Mouse (Mus musculus): ENCODE results near the gene Fez2.
A peak's percentile ranks its signal among the peaks of the same experiment; 100 is the strongest.

The Fez2 gene

GRCm38 (mm10) chr17:78361939-78362728 is 55.8 kb downstream of the Fez2 start:
- peak; percentile 29 for DNase-seq

GRCm38 (mm10) chr17:78358251-78358726 is 59.7 kb downstream of the Fez2 start:
- DNase-seq = no peak

DNA sequence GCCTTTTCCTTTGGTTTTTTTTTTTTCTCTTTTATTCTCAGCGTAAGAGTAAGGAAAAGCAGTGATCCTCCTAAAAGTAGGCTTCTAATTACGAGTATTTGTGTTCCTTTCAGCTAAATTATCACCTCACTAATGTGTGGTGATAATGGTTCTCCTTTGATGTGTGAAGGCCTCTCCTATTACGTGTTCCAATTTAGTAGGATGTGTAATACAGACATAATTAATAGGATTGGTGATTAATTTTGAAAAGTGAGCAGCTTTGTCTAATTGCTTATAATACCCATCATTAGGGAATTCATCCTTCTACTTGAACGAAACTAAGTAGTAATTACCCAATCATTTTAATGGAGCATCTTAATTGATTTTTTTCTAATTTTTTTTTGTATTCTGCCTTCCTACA is 60.2 kb downstream of the Fez2 start:
- no peak for DNase-seq

GRCm38 (mm10) chr17:78355611-78356010 is 62.3 kb downstream of the Fez2 start:
- no peak for DNase-seq

GRCm38 (mm10) chr17:78354871-78355270 is 63.1 kb downstream of the Fez2 start:
- DNase-seq = no peak

DNA sequence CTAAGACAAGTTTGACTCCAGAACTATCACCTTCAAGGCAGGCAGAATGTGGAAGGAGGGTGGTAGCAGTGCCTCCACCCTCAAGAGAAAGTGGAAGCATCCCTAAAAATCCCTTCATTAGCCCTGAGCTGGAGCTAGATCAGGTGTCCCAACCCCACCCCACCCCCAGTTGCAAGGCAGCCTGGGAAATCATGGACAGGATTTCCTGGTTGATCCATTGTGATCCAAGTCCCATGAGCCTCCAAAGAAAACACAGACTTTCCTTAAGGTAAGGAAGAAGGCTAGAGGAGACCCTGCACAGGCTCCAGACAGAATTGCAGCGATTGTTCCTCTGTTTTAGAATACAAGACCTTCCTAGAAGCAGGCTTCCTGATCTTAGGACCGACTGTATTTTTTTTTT is 63.5 kb downstream of the Fez2 start:
- DNase-seq = no peak

- no peak for DNase-seq
Observed at GRCm38 (mm10) chr17:78352500-78352855, 65.5 kb downstream of the Fez2 start.

DNA sequence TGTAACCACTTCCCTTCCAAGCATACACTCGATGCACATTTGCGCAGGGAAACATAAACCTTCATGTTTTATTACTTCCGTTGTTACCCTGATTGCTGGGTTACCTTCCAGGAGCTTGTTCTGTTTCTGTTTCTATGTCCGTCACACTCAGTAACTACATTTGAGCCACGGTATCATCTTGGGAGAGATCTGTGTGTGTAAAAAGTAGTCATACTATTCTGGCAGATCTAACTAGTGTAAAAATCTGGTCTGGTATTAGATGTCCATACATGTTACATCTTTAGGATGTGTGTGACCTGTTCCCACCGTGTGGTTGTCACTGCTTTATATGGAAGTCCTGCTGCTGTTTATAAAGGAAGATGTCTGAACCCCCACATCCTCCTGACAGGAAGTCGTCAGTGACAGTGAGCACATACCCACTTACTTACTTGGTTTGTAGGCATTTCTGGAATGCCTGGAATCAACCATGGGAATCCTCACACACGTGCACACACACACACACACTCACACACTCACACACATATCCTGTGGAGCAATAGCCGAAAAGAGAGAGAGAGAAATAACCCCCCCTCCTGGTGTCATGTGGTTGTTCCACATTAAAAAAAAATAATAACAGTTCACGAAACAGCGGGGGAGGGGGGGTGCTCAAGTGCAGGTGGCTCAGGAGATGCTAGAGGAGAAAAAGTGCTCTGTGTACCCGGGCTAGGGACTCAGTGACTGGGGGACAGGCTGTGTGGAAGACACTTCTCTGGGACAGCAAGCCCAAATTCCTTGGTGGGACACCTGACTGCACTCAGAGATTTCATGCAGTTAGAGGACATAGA is 66.1 kb downstream of the Fez2 start:
- DNase-seq = no peak

GRCm38 (mm10) chr17:78347111-78347801 is 70.7 kb downstream of the Fez2 start:
- DNase-seq = no peak

DNA sequence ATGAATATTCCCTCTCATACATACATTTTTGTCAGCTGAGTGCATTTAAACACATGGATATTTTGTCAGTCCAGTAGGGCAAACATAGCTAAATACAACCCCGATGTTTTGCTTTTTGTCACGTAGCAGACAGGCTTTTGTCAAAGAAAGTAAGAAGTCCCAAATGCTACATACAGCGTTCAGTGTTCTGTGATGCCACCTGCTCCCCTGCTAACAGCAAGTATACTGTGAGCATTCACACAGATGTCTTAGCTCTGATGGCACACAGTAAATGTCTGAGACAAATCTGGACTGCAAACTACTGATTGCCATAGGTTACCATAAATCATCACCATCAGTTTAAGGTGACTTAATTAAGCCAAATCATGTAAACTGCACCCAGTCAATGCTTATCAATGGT is 74.3 kb downstream of the Fez2 start:
- no peak for DNase-seq

DNA sequence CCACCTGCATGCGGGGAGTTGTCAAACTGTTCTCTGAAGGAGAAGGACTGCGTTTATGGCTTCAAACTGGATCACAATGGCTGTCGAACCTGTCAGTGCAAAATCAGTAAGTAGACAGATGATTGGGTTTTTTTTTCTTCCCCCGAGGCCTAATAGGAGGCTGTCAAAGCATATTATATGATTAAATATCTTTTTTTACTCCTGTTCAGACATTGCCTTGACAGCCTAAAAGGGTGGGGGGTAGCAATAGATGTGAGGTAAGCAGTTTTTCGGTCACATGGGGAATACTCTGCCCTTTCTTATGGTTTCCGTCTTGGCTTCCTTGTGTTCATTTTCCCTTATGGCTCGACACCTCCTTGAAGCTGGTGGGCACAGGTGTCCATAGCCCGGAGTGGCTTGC is 82.7 kb downstream of the Fez2 start:
- no peak for DNase-seq

DNA sequence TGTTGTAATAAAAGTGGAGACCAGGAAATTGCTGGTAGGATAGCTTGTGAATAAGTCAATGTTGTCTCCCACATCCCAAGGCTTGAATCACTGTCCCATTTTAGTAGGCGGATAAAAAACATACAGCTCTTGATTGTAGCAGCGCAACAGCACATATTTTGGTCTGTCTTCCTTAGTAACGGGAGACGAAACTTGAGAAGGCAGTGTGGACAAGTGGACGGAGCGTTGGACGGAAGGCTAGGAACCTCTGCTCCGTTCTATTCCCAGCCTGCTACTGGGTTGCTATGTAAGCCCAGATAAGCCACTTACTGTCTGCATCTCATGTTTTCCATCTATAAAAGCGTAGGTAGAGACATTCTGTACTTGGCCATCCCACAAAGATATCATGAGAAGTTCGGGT is 84.7 kb downstream of the Fez2 start:
- no peak for DNase-seq

DNA sequence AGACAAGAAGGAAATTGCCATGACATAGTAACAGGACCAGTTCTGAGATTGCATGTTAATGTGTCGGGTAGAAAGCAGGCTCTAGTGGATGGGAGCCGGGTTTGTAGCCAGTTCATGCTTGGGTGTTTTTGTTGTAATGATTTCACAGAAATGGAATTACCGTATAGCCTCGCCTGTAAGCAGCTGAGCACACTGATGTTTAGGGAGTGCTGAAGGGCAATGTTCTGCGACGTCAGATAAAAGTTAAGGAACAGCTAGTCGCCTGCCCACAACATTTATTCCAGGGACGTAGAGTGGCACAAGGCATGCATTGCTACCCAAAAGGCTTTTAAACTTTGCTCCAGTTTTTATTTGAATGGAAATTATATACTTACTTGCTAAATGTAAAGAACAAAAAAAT is 86.5 kb downstream of the Fez2 start:
- DNase-seq = no peak

GRCm38 (mm10) chr17:78328287-78328686 is 89.7 kb downstream of the Fez2 start:
- DNase-seq = peak; percentile 77

GRCm38 (mm10) chr17:78327187-78327586 is 90.8 kb downstream of the Fez2 start:
- peak; percentile 28 for DNase-seq

GRCm38 (mm10) chr17:78326381-78326780 is 91.6 kb downstream of the Fez2 start:
- no peak for DNase-seq

DNA sequence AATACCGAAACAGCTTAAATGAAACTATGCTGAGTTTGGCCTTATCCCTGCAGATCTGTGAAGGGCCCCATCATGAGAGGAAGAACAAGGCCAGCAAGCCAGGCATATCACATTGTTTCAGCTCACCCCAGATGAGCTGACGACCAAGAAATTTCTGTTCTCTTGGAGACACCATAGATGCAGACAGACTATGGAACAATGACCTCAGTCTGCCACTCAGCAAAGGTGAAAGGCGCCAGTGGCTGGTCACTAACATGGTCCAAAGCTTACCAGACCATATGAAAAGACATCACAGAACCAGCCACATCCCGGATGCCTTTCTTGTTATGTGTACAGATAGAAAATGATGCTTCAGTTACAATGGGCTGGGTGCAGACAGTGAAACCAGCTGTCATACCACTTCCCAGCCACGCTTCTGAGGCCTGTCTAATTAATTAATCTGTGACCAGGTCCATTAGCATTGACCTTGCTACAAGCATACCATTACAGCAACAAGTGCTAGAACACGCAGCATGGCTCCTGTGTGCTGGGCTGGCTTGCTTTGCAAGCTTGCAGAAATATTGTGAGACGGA is 92.1 kb downstream of the Fez2 start:
- no peak for DNase-seq

DNA sequence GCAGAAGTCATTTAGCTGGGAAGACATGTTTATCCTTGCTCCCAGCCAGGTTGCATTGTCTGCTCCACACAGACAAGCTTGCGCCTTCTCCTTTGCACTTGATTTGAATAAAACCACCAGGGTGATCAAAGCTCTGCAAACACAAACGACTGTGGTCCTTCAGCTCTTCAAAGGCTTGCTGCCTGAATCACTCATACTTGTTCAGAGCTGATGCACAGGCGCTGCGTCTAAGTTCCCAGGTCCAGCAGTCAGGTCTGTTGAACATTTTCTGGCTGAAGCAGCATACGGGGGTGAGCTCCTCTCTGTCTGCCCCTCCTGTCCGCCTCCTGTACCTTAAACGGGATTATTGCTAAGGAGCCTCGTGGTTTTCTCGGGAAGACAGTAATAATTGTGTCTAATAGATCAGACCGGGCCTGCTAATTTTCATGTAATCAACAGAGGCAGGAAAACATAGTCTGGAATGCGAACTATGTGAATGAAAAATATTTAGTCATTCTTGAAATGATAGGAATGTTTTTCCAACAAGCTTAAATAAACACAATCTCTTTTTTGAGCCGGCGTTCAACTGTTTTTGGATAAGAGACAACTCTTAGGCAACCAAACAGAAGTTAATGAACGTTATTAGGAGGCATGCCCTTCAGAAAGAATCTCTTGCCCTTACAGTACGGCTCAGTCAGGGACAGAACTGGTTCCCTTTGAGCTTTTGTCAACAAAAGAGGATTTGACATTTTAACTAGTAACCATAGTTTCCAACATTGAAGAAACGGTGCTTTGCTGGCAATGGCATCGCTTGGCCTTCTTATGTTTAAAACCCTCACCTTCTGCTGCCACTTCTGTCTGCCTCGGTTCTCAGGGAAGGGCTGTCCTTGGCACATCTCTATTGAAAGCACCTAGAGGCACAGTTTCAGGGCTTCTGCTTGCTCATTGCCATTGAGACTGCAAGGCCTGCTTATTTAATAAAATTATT is 95.3 kb downstream of the Fez2 start:
- DNase-seq = no peak

GRCm38 (mm10) chr17:78321216-78321835 is 96.6 kb downstream of the Fez2 start:
- DNase-seq = no peak

Measured in liver (tissue).